Mouse (Mus musculus): ENCODE measurements around the gene Hist3h2a. TPM values are rescaled to one million over a fixed set of nuclear protein-coding genes. Genes with fewer than 3 reads are reported as not detected.

The Hist3h2a gene
- polyA plus RNA-seq (2012; rRNA removed), result 14.8 and 20.0 TPM in 2 replicates

DNA sequence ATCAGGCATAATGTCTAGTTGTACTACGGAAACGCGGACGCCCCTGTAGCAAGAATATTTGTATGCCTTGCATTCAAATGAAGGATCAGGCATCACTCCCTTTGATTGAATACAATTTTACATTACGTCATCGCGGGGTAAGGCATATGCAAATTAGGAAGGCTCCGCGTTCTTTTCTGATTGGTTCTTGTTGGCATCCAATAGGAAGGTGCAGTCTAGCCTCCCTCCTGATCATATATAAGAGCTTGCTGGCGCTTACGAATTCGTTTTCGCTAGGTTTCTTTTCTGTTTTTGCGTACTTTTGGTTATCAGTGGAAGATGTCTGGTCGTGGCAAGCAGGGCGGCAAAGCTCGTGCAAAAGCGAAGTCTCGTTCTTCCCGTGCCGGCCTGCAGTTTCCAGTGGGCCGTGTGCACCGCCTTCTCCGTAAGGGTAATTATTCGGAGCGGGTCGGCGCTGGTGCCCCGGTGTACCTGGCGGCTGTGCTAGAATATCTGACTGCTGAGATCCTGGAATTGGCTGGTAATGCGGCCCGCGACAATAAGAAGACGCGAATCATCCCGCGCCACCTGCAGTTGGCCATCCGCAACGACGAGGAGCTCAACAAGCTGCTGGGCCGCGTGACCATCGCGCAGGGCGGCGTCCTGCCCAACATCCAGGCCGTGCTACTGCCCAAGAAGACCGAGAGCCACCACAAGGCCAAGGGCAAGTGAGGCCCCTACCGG, at the start of gene Hist3h2a, which contains the start of gene Trim17:
TSS of gene Hist3h2a (plus strand) at position 266 of the 723 bp plus-strand sequence.
TSS of gene Trim17 (plus strand) at position 266 of the 723 bp plus-strand sequence.
- Histone ChIP-seq H3K4me1 (ENCODE audit: control insufficient read depth, insufficient read depth, insufficient read length) (peaks cover 11% of the 10 kb centered on the region; the same call in 1 of the 2 replicates), H3K36me3 (ENCODE audit: control insufficient read depth, insufficient read depth, low read length) (no peaks in the 10 kb centered on the region), H3K27me3 (ENCODE audit: control insufficient read depth, insufficient read depth, low read length) (no peaks in the 10 kb centered on the region), H3K4me3 (ENCODE audit: extremely low read depth, insufficient read depth, insufficient read length) (peak within 1 kb of the TSS; percentile 86), H3K27ac (ENCODE audit: insufficient read depth, low read length) (peak within 1 kb of the TSS; percentile 97)
- DNase-seq (ENCODE audit: low read depth in 1 of 2, low spot score in 2 of 2), result peak; percentile 79 to 96
- TF ChIP-seq CTCF (IDR thresholded peaks at IDR 0.05; ENCODE audit: extremely low read depth, insufficient read depth, insufficient read length, insufficient replicate concordance), result peak; percentile 39; the same call in 1 of the 2 replicates
- peak; percentile 74; the same call in 1 of the 2 replicates for TF ChIP-seq POLR2A (IDR thresholded peaks at IDR 0.05; ENCODE audit: low read depth, low read length)
- under 1% methylated on average over 49 of the region's 49 CpGs for WGBS

DNA sequence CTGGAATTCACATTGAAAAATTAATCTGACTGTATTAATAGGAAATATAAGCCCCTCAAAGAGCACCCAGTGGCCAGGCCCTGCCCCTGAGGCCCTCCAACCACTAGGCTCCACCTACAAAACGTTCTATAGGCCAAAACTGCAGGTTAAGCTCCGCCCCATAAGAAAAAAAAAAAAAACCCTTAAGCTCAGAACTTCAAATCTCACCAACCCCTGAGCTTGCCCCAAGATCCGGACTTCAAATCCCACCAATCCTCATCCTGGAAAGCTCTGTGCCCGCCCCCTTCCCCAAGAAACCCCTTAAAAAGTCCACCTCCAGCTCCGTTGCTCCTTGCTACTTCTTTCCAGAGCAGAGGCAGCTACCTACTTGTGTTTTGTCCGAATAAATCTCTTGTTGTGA, 49.6 kb upstream of the Hist3h2a start:
- DNase-seq (ENCODE audit: low read depth in 1 of 2, low spot score in 2 of 2), result peak in 1 of 2 experiments; percentile 14
- Histone ChIP-seq H3K27ac (ENCODE audit: insufficient read depth, low read length) (no peak overlapping the region), H3K36me3 (ENCODE audit: control insufficient read depth, insufficient read depth, low read length) (peaks cover 8% of the 10 kb centered on the region), H3K4me1 (ENCODE audit: control insufficient read depth, insufficient read depth, insufficient read length) (peaks cover 2% of the 10 kb centered on the region; the same call in 1 of the 2 replicates), H3K27me3 (ENCODE audit: control insufficient read depth, insufficient read depth, low read length) (no peaks in the 10 kb centered on the region), H3K4me3 (ENCODE audit: extremely low read depth, insufficient read depth, insufficient read length) (no peak overlapping the region)
- TF ChIP-seq CTCF (IDR thresholded peaks at IDR 0.05; ENCODE audit: extremely low read depth, insufficient read depth, insufficient read length, insufficient replicate concordance) (no peak), POLR2A (IDR thresholded peaks at IDR 0.05; ENCODE audit: low read depth, low read length) (no peak)
- 71% methylated on average over 6 of the region's 6 CpGs for WGBS

DNA sequence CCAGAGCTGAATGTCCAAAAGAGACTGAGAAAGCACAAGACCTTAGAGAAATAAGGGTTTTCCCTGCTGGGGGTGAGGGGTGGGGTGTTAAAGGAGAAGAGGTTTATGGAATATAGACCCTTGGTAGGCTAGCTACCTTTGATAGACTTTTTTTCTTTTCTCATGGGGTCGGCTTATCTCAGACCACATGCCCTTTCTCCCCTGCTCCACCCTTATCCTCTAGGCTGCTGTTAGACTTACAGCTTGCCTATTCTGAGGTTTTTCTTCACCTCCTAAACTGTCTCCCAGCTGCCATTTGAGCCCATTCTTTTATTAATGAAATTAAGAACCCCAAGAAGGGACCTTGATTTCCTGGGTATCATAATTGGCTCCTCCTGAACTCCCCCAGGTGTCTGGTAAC, 40.7 kb upstream of the Hist3h2a start:
- Histone ChIP-seq H3K27ac (ENCODE audit: insufficient read depth, low read length) (no peak overlapping the region), H3K27me3 (ENCODE audit: control insufficient read depth, insufficient read depth, low read length) (no peaks in the 10 kb centered on the region), H3K4me1 (ENCODE audit: control insufficient read depth, insufficient read depth, insufficient read length) (0 out of 2 replicates have a peak, but pooled peaks cover 2% of the 10 kb centered on the region), H3K4me3 (ENCODE audit: extremely low read depth, insufficient read depth, insufficient read length) (no peak overlapping the region), H3K36me3 (ENCODE audit: control insufficient read depth, insufficient read depth, low read length) (no peaks in the 10 kb centered on the region)
- no peak for DNase-seq (ENCODE audit: low read depth in 1 of 2, low spot score in 2 of 2)
- TF ChIP-seq POLR2A (IDR thresholded peaks at IDR 0.05; ENCODE audit: low read depth, low read length) (no peak), CTCF (IDR thresholded peaks at IDR 0.05; ENCODE audit: extremely low read depth, insufficient read depth, insufficient read length, insufficient replicate concordance) (no peak)
- 67% methylated on average over 1 of the region's 1 CpGs for WGBS

DNA sequence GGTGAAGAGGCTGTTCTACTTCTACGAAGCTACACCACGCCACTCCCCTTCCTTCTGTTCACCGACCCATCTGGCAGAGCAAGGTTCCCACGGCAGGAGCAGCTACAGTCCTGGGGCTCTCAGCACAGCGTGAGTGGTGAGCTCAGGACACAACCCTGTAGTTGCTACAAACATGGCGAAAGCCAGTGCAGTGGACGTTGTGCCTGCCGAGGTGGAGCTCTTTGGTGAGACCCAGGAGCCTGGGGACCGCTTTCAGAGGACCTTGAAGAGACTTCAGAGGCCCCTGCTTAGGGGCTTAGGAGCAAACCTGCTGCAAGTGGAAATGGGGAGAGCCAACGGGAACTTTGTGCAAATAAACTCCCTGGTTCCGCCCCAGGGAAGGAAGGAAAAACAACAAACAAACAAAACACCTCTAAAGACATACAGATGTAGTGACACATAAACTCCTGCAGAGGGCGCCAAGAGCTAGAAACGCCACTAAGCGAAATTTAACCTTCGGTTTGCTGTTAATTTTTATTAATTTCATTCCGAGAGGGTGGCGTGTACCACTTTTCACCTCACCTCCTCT, 39.9 kb upstream of the Hist3h2a start:
- TF ChIP-seq CTCF (IDR thresholded peaks at IDR 0.05; ENCODE audit: extremely low read depth, insufficient read depth, insufficient read length, insufficient replicate concordance) (peak; percentile 20; the same call in 1 of the 2 replicates), POLR2A (IDR thresholded peaks at IDR 0.05; ENCODE audit: low read depth, low read length) (no peak)

DNA sequence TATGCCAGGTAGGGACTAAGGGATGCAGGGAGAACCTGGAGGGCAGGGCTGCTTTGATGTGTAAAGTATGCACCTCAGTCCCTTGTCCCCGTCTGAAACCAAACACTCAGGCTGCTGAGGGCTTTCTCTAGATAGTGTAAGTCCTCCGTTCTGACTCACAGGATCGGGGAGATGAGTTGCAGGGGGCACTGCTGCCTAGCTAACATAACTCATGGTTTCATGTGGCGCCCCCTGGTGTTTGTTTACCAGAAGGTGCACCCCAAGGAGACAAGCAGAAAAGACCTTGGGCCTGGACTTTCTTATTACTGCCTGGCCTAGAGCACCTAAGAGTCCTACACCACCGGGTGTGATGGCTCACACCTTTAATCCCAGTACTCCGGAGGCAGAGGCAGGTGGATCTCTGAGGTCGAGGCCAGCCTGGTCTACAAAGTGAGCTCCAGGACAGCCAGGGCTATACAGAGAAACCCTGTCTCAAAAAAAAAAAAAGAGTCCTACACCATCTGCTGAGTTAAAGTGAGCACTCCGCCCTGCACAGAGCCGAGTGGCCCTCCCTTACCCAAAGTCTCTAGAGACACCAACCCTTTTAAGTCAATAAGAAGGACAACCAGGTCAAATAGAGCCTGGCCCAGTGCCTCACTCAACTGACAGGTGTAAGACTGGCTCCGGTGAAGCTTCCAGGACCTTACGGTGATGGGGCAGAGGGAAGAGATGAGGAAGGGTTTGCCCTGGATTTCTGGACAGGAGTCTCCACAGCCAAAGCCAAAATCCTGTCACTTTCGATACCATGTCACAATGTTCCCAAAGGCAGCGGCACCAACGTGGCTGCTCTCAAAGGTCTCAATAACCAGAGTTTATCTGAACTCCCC, 37.4 kb upstream of the Hist3h2a start:
- no peak for TF ChIP-seq POLR2A (IDR thresholded peaks at IDR 0.05; ENCODE audit: low read depth, low read length)
- TF ChIP-seq CTCF (IDR thresholded peaks at IDR 0.05; ENCODE audit: extremely low read depth, insufficient read depth, insufficient read length, insufficient replicate concordance), result peak; percentile 30; the same call in 1 of the 2 replicates
- no peaks in the 10 kb centered on the region for H3K27me3 ChIP-seq (ENCODE audit: control insufficient read depth, insufficient read depth, low read length)
- 50% methylated on average over 14 of the region's 14 CpGs for WGBS
- H3K4me3 ChIP-seq (ENCODE audit: extremely low read depth, insufficient read depth, insufficient read length), result no peak overlapping the region
- no peaks in the 10 kb centered on the region for H3K36me3 ChIP-seq (ENCODE audit: control insufficient read depth, insufficient read depth, low read length)
- H3K27ac ChIP-seq (ENCODE audit: insufficient read depth, low read length), result peak overlapping the region; percentile 56; the same call in 1 of the 2 replicates
- peak; percentile 47 to 51 for DNase-seq (ENCODE audit: low read depth in 1 of 2, low spot score in 2 of 2)
- H3K4me1 ChIP-seq (ENCODE audit: control insufficient read depth, insufficient read depth, insufficient read length), result 0 out of 2 replicates have a peak, but pooled peaks cover 2% of the 10 kb centered on the region

More for the DNA sequence above, 39.9 kb upstream of the Hist3h2a start:
- H3K4me3 ChIP-seq (ENCODE audit: extremely low read depth, insufficient read depth, insufficient read length), result peak overlapping the region; percentile 50; the same call in 1 of the 2 replicates
- H3K4me1 ChIP-seq (ENCODE audit: control insufficient read depth, insufficient read depth, insufficient read length), result 0 out of 2 replicates have a peak, but pooled peaks cover 2% of the 10 kb centered on the region
- DNase-seq (ENCODE audit: low read depth in 1 of 2, low spot score in 2 of 2), result no peak
- H3K27me3 ChIP-seq (ENCODE audit: control insufficient read depth, insufficient read depth, low read length), result no peaks in the 10 kb centered on the region
- H3K36me3 ChIP-seq (ENCODE audit: control insufficient read depth, insufficient read depth, low read length), result no peaks in the 10 kb centered on the region
- peak overlapping the region; percentile 39; the same call in 1 of the 2 replicates for H3K27ac ChIP-seq (ENCODE audit: insufficient read depth, low read length)
- 13% methylated on average over 17 of the region's 17 CpGs for WGBS

DNA sequence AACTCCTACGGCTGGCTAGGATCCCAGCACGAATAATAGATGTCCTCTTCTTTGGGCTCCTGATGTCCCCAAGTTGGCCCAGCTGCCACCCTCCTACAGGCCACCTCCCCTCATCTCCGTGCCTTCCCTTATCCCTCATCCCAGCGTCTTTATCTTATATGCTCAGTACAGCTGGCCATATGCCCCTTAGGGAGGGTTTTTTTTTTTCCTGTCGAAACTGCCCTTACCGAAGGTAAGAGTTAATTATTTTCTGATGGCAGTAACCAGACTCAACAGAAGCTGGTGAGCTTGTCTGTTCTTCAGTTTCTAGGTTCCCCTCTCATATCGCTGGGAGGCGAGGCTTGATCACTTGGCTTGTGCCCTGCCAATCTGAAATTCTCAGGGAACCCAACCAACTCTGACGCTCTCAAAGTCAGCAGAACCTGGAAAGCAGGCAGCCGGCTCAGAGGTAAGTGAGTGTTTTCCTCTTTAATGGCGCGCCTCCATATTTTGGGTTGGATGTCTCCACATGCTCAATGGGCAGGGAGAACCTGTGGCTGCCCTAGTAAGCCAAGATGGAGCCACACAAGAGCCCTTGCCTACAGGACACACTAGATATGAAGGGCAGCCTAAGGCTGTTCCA, 36.6 kb upstream of the Hist3h2a start, which contains the start of gene Btnl10:
TSS of gene Btnl10 (plus strand) at position 164 of the 622 bp plus-strand sequence.
- 82% methylated on average over 12 of the region's 12 CpGs for WGBS
- Histone ChIP-seq H3K36me3 (ENCODE audit: control insufficient read depth, insufficient read depth, low read length) (no peaks in the 10 kb centered on the region), H3K4me1 (ENCODE audit: control insufficient read depth, insufficient read depth, insufficient read length) (0 out of 2 replicates have a peak, but pooled peaks cover 2% of the 10 kb centered on the region), H3K4me3 (ENCODE audit: extremely low read depth, insufficient read depth, insufficient read length) (peak within 1 kb of the TSS; percentile 42), H3K27ac (ENCODE audit: insufficient read depth, low read length) (peak within 1 kb of the TSS; percentile 56; the same call in 1 of the 2 replicates), H3K27me3 (ENCODE audit: control insufficient read depth, insufficient read depth, low read length) (no peaks in the 10 kb centered on the region)
- no peak for DNase-seq (ENCODE audit: low read depth in 1 of 2, low spot score in 2 of 2)
- TF ChIP-seq CTCF (IDR thresholded peaks at IDR 0.05; ENCODE audit: extremely low read depth, insufficient read depth, insufficient read length, insufficient replicate concordance) (no peak), POLR2A (IDR thresholded peaks at IDR 0.05; ENCODE audit: low read depth, low read length) (no peak)
